Mouse (Mus musculus): Measurements from ENCODE around the gene Rad51b.

- no peak for TF ChIP-seq CTCF (conservative IDR thresholded peaks at IDR 0.05; ENCODE audit: low read length)
- no peak for TF ChIP-seq NANOG (IDR thresholded peaks at IDR 0.05; ENCODE audit: borderline replicate concordance, low read length)
- no peak for TF ChIP-seq POU5F1 (IDR thresholded peaks at IDR 0.05; ENCODE audit: borderline replicate concordance, low read length)
Measured at GRCm38 (mm10) chr12:79687683-79688386, 390.8 kb downstream of the Rad51b start.

All from E14TG2a.4 (cell line).